Comparison of ENCODE assay signal across 9 mouse cellular contexts in the genomic region with DNA sequence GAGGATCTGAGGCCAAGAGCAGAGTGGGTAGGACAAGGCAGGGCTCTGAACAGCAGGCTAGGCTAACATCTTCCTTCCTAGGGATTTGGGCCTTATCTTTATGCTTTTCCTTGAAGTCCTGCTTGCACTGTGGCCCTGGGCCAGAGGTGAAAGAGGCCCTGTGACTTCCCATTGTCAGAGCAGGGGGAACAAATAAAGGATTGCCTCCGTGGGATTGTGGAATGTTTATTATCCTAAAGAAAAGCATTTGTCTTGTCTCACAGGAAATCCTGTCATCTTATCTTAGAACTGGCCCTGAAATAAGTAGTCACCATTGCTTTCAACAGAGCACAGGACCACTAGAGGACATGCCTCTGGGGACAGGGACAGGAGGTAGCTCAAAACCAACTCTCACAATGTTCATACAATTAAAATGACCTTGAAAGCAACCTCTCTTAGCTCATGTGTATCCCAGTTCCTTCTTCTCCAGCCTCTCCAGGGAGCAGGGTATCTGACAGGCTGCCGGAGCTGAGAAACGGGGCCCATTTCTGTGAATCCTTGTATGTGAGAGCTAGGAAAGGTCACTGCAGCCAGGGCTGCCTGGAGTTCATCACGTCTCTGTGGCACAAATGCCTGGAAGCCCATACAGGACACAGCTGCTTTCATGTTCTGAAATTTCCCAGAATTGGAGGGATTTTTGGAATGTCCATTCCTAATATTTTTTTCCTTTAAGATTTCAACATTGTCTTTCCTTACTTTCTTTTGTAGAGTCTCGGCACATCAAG. TPM values are rescaled to one million over a fixed set of nuclear protein-coding genes. Genes with fewer than 3 reads are reported as not detected.
A peak's percentile ranks its signal among the peaks of the same experiment; 100 is the strongest.
DNase-seq lines count a peak whose midpoint lies in the region; ATAC-seq and TF ChIP-seq lines count a peak whose summit lies in the region.
"Had no signal": no experiment of that assay in that cellular context is flagged by ENCODE, and none has a peak within 500 bp of the region (broad histone marks: within the 10 kb centered on the region; RNA-seq: fewer than 3 reads in every experiment).

No protein-coding gene starts in this region.

- H3K9ac ChIP-seq in heart, adult 2 months (ENCODE audit: low read depth, low read length) = no peak overlapping the region
- no peak overlapping the region for H3K9ac ChIP-seq in lung, embryonic 16.5 days (ENCODE audit: low read length)
- no peak overlapping the region for H3K9ac ChIP-seq in forebrain, postnatal 0 days

- no peak overlapping the region for H3K4me3 ChIP-seq in heart, adult 2 months
- no peak overlapping the region for H3K4me3 ChIP-seq in lung, embryonic 16.5 days (ENCODE audit: low read length)
- no peak overlapping the region for H3K4me3 ChIP-seq in forebrain, postnatal 0 days (ENCODE audit: low read depth, low read length)

- H3K4me2 ChIP-seq in lung, embryonic 16.5 days (ENCODE audit: low read depth, low read length) = no peak overlapping the region
- no peak overlapping the region for H3K4me2 ChIP-seq in forebrain, postnatal 0 days (ENCODE audit: low read depth)

- WGBS in heart, adult 2 months = 37% methylated on average over 5 of the region's 5 CpGs
- WGBS in lung, embryonic 16.5 days = 32% methylated on average over 5 of the region's 5 CpGs
- 53% methylated on average over 5 of the region's 5 CpGs for WGBS in forebrain, postnatal 0 days

- TF ChIP-seq CTCF in heart, adult 2 months (IDR thresholded peaks at IDR 0.05) = no peak
- TF ChIP-seq CTCF in forebrain, postnatal 0 days (IDR thresholded peaks at IDR 0.05; ENCODE audit: low read depth) = no peak

- H3K27ac ChIP-seq in heart, adult 2 months = peak overlapping the region; percentile 64
- peak overlapping the region; percentile 78 for H3K27ac ChIP-seq in lung, embryonic 16.5 days (ENCODE audit: low read length)
- no peak overlapping the region for H3K27ac ChIP-seq in forebrain, postnatal 0 days (ENCODE audit: low read depth, low read length)

- H3K27me3 ChIP-seq in heart, adult 2 months (ENCODE audit: control insufficient read depth, insufficient read depth, low read length) = no peaks in the 10 kb centered on the region
- H3K27me3 ChIP-seq in lung, embryonic 16.5 days (ENCODE audit: control insufficient read depth, insufficient read depth, low read depth, low read length) = no peaks in the 10 kb centered on the region
- no peaks in the 10 kb centered on the region for H3K27me3 ChIP-seq in forebrain, postnatal 0 days (ENCODE audit: insufficient read depth, low read length)

- intact Hi-C loops in heart, adult 2 months (cut with DNase I) = loop anchor here (1.0 to 5.0 kb wide), 2 partner anchors 21 to 35 kb away; no protein-coding TSS in a partner anchor

- H3K4me1 ChIP-seq in heart, adult 2 months (ENCODE audit: control insufficient read depth, insufficient read depth, low read length) = peaks cover 13% of the 10 kb centered on the region
- H3K4me1 ChIP-seq in lung, embryonic 16.5 days (replicated peaks; ENCODE audit: control insufficient read depth, insufficient read depth, low read length) = peaks cover 14% of the 10 kb centered on the region
- H3K4me1 ChIP-seq in forebrain, postnatal 0 days (ENCODE audit: insufficient read depth) = no peaks in the 10 kb centered on the region; the same call in 1 of the 2 replicates

- peak; percentile 51; the same call in 1 of the 2 replicates for TF ChIP-seq EP300 in heart, adult 2 months (IDR thresholded peaks at IDR 0.05; ENCODE audit: insufficient read depth, low read depth, low read length)

- peak; percentile 74 for DNase-seq in adrenal gland, adult 2 months
- no peak for DNase-seq in adrenal gland, adult 18-20 months (ENCODE audit: low spot score in 2 of 2)
- DNase-seq in heart, adult 2 months = peak; percentile 40 to 70
- DNase-seq in kidney, adult 9 months = peak; percentile 73
- no peak for DNase-seq in right cerebral cortex, postnatal 36 days (ENCODE audit: low spot score in 2 of 2)
- DNase-seq in forebrain, postnatal 0 days = no peak
- DNase-seq: cerebellum, adult 9-10 months had no signal

- no peaks in the 10 kb centered on the region for H3K79me2 ChIP-seq in heart, adult 2 months (replicated peaks; ENCODE audit: control insufficient read depth, insufficient read depth, low read length)

- ATAC-seq in lung, embryonic 16.5 days (ENCODE audit: low read depth) = peak; percentile 78
- no peak for ATAC-seq in CD4-positive, CD25-positive, alpha-beta regulatory T cell, adult 4 months
- no peak for ATAC-seq in forebrain, postnatal 0 days

- peaks cover 7% of the 10 kb centered on the region for H3K36me3 ChIP-seq in heart, adult 2 months (ENCODE audit: control insufficient read depth, insufficient read depth, low read length)
- no peaks in the 10 kb centered on the region for H3K36me3 ChIP-seq in lung, embryonic 16.5 days (ENCODE audit: control insufficient read depth, insufficient read depth, low read length)
- no peaks in the 10 kb centered on the region for H3K36me3 ChIP-seq in forebrain, postnatal 0 days (ENCODE audit: insufficient read depth)

- H3K9me3 ChIP-seq in lung, embryonic 16.5 days (ENCODE audit: control insufficient read depth, low read length) = no peaks in the 10 kb centered on the region
- no peaks in the 10 kb centered on the region for H3K9me3 ChIP-seq in forebrain, postnatal 0 days (ENCODE audit: low read length)

- no peak for TF ChIP-seq POLR2A in heart, adult 2 months (IDR thresholded peaks at IDR 0.05; ENCODE audit: insufficient read depth, low read depth, low read length)

RNA-seq across cellular contexts. Expression of a gene that starts 19.5 kb away (rescaled TPM):
- total RNA-seq in adrenal gland, adult 2 months (2021) = 100 to 1,000 TPM; 110 to 120 TPM
- polyA plus RNA-seq in adrenal gland, adult 2 months (2012; rRNA removed) = 6.2 and 8.4 TPM in 2 replicates
- total RNA-seq in adrenal gland, adult 18-20 months (2021) = 100 to 1,000 TPM; 116 to 126 TPM
- total RNA-seq in heart, adult 2 months (2021) = 10 to 100 TPM; 81.8 to 97.0 TPM
- polyA plus RNA-seq in heart, adult 2 months (2012; rRNA removed) = 20.8 and 45.8 TPM in 2 replicates
- polyA plus RNA-seq in lung, embryonic 16.5 days (2015; fragmentation: Nextera tagmentation; extraction: Ambion mirVana) = 105 and 115 TPM in 2 replicates
- 10 to 100 TPM; 39.6 to 48.0 TPM for polyA plus RNA-seq in CD4-positive, CD25-positive, alpha-beta regulatory T cell, adult 4 months (2017; shearing (Covaris generic))
- 75.4 and 84.6 TPM in 2 replicates for total RNA-seq in forebrain, postnatal 0 days (2014; rRNA removed)
- polyA plus RNA-seq in forebrain, postnatal 0 days (2015; fragmentation: Nextera tagmentation; extraction: Ambion mirVana) = 66.9 and 81.7 TPM in 2 replicates

Comparison
In these comparisons a context has a peak if more than half of its experiments do, and no peak if none do; other contexts are left out.
1. DNase-seq: peak in adrenal gland, adult 2 months (single experiment), heart, adult 2 months (2 of 2) and kidney, adult 9 months (single experiment); none in adrenal gland, adult 18-20 months (0 of 2), right cerebral cortex, postnatal 36 days (0 of 2) and forebrain, postnatal 0 days (single experiment).